Comparison of ENCODE assay signal across 8 mouse cellular contexts in the genomic region with DNA sequence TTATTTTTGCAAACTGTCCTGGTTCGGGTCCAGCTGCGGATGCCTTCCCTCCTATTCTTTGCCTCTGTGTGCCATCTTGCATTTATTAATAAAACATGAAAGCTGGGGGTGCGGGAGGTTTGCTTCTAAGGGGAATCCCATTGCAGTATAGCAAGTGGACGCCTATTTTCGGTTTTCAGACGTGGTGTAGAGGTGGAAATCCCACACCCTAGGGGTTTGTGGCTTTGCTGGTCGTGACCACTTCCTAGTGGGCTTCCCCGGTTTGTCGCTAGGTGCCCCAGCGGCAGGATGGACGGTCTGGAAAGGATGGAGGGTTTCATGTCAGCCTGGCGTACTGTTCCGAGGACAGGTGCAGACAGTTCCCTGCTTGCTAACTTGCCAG. TPM values are rescaled to one million over a fixed set of nuclear protein-coding genes. Genes with fewer than 3 reads are reported as not detected.
DNase-seq lines count a peak whose midpoint lies in the region; ATAC-seq and TF ChIP-seq lines count a peak whose summit lies in the region.

No protein-coding gene starts in this region.

- WGBS in kidney, embryonic 16.5 days: 1% methylated on average over 13 of the region's 13 CpGs
- WGBS in hindbrain, embryonic 15.5 days: 0% methylated on average over 13 of the region's 13 CpGs
- under 1% methylated on average over 13 of the region's 13 CpGs for WGBS in midbrain, embryonic 10.5 days
- WGBS in thymus, adult 2 months: 2% methylated on average over 13 of the region's 13 CpGs

- H3K4me1 ChIP-seq in kidney, embryonic 16.5 days (ENCODE audit: insufficient read depth, low read length): peaks cover 3% of the 10 kb centered on the region
- H3K4me1 ChIP-seq in ES-E14 (ENCODE audit: control insufficient read depth in 2 of 2, insufficient read depth in 2 of 2, low read length in 2 of 2, poor library complexity in 1 of 2): peaks cover 2 to 3% of the 10 kb centered on the region in 2 experiments; a peak in 2 of 4 replicates
- peaks cover 26% of the 10 kb centered on the region for H3K4me1 ChIP-seq in hindbrain, embryonic 15.5 days (replicated peaks)
- peaks cover 29% of the 10 kb centered on the region for H3K4me1 ChIP-seq in midbrain, embryonic 10.5 days
- H3K4me1 ChIP-seq in thymus, adult 2 months (replicated peaks; ENCODE audit: control insufficient read depth, insufficient read depth, low read length): peaks cover 8% of the 10 kb centered on the region

- H3K27ac ChIP-seq in kidney, embryonic 16.5 days (ENCODE audit: low read length): no peak overlapping the region
- H3K27ac ChIP-seq in ES-E14 (ENCODE audit: insufficient read depth, low read depth, low read length, poor library complexity, severe bottlenecking): no peak overlapping the region
- H3K27ac ChIP-seq in hindbrain, embryonic 15.5 days (replicated peaks): peak overlapping the region; percentile 90
- H3K27ac ChIP-seq in midbrain, embryonic 10.5 days (replicated peaks): peak overlapping the region; percentile 90
- H3K27ac ChIP-seq in thymus, adult 2 months (ENCODE audit: control insufficient read depth, insufficient read depth, low read length): no peak overlapping the region

- in situ Hi-C loops in ES-E14 (cut with MboI; ENCODE audit: low sequenced_read_pairs in 2 of 2, unreplicated experiment in 2 of 2): no loop called here

- H3K9me3 ChIP-seq in kidney, embryonic 16.5 days (ENCODE audit: low read length): no peaks in the 10 kb centered on the region
- H3K9me3 ChIP-seq in ES-E14 (ENCODE audit: control insufficient read depth, insufficient read depth, low read depth, low read length): no peaks in the 10 kb centered on the region
- no peaks in the 10 kb centered on the region for H3K9me3 ChIP-seq in hindbrain, embryonic 15.5 days
- H3K9me3 ChIP-seq in midbrain, embryonic 10.5 days (replicated peaks): no peaks in the 10 kb centered on the region

- DNase-seq in kidney, adult 11 months: no peak
- DNase-seq in ES-E14 (ENCODE audit: low read depth, low spot score): no peak
- peak; percentile 23 for DNase-seq in embryo, embryonic 11.5 days (ENCODE audit: low read depth, low spot score)
- no peak for DNase-seq in midbrain, embryonic 10.5 days (ENCODE audit: low spot score)
- DNase-seq in thymus, adult 2 months: peak; percentile 11
- no peak for DNase-seq in c-Kit-positive CD71-positive TER-119-positive erythroid progenitor cells, embryonic 14.5 days (ENCODE audit: low spot score)

- peak overlapping the region; percentile 80; the same call in 1 of the 2 replicates for H3K9ac ChIP-seq in kidney, embryonic 16.5 days (replicated peaks; ENCODE audit: low read length)
- peak overlapping the region; percentile 67 for H3K9ac ChIP-seq in ES-E14 (ENCODE audit: insufficient read depth, low read depth, low read length, poor library complexity, severe bottlenecking)
- H3K9ac ChIP-seq in hindbrain, embryonic 15.5 days: peak overlapping the region; percentile 85

- H3K4me3 ChIP-seq in kidney, embryonic 16.5 days (ENCODE audit: low read length): peak overlapping the region; percentile 76
- peak overlapping the region; percentile 85 to 90 for H3K4me3 ChIP-seq in ES-E14 (ENCODE audit: insufficient read depth in 1 of 2, low read depth in 1 of 2, low read length in 2 of 2, poor library complexity in 1 of 2, severe bottlenecking in 1 of 2)
- peak overlapping the region; percentile 87 for H3K4me3 ChIP-seq in hindbrain, embryonic 15.5 days
- peak overlapping the region; percentile 83 for H3K4me3 ChIP-seq in midbrain, embryonic 10.5 days
- peak overlapping the region; percentile 43 for H3K4me3 ChIP-seq in thymus, adult 2 months (ENCODE audit: control insufficient read depth, insufficient read depth, low read length)

- ATAC-seq in kidney, embryonic 16.5 days (ENCODE audit: low FRiP score, low TSS enrichment): 0 out of 2 replicates have a peak, but pooled peaks have one; percentile 25
- ATAC-seq in hindbrain, embryonic 15.5 days (ENCODE audit: low FRiP score, low read depth): peak; percentile 31; the same call in 1 of the 2 replicates

- peak overlapping the region; percentile 94 for H3K4me2 ChIP-seq in kidney, embryonic 16.5 days (replicated peaks; ENCODE audit: low read depth, low read length)
- peak overlapping the region; percentile 84 for H3K4me2 ChIP-seq in hindbrain, embryonic 15.5 days

- TF ChIP-seq POLR2A in thymus, adult 2 months (IDR thresholded peaks at IDR 0.05; ENCODE audit: control insufficient read depth, extremely low read depth, insufficient read depth, low read length, poor library complexity): no peak

- no peaks in the 10 kb centered on the region for H3K36me3 ChIP-seq in kidney, embryonic 16.5 days (ENCODE audit: insufficient read depth, low read length)
- no peaks in the 10 kb centered on the region for H3K36me3 ChIP-seq in ES-E14 (ENCODE audit: control insufficient read depth, insufficient read depth, low read length, poor library complexity, severe bottlenecking)
- no peaks in the 10 kb centered on the region for H3K36me3 ChIP-seq in hindbrain, embryonic 15.5 days
- no peaks in the 10 kb centered on the region for H3K36me3 ChIP-seq in midbrain, embryonic 10.5 days
- H3K36me3 ChIP-seq in thymus, adult 2 months (ENCODE audit: control insufficient read depth, insufficient read depth, low read length): no peaks in the 10 kb centered on the region

- H3K27me3 ChIP-seq in kidney, embryonic 16.5 days (ENCODE audit: insufficient read depth, low read length): peaks cover 83% of the 10 kb centered on the region
- 0 out of 2 replicates have a peak, but pooled peaks cover 2% of the 10 kb centered on the region for H3K27me3 ChIP-seq in hindbrain, embryonic 15.5 days
- H3K27me3 ChIP-seq in midbrain, embryonic 10.5 days (ENCODE audit: low read depth, poor library complexity, severe bottlenecking): peaks cover 73% of the 10 kb centered on the region
- peaks cover 16% of the 10 kb centered on the region for H3K27me3 ChIP-seq in thymus, adult 2 months (ENCODE audit: control insufficient read depth, insufficient read depth, low read length)

- no peak for TF ChIP-seq CTCF in thymus, adult 2 months (IDR thresholded peaks at IDR 0.05; ENCODE audit: borderline replicate concordance, control insufficient read depth, extremely low read depth, insufficient read depth, low read length, poor library complexity)

TF ChIP-seq in ES-E14, 5 proteins besides CTCF, POLR2A, EP300 and RAD21:
- no peak for TF ChIP-seq HCFC1 (IDR thresholded peaks at IDR 0.05; ENCODE audit: borderline replicate concordance, insufficient read depth, low read length)
- no peak for TF ChIP-seq CHD2 (IDR thresholded peaks at IDR 0.05; ENCODE audit: low read depth, low read length)
- TF ChIP-seq ZC3H11A (IDR thresholded peaks at IDR 0.05; ENCODE audit: borderline replicate concordance, low read depth, low read length): no peak
- TF ChIP-seq MAFK (IDR thresholded peaks at IDR 0.05; ENCODE audit: insufficient read depth, low read depth, low read length): no peak
- TF ChIP-seq ZNF384 (IDR thresholded peaks at IDR 0.05; ENCODE audit: low read depth, low read length): no peak

RNA-seq across cellular contexts. Expression of gene Tmem266, which starts 0.5 kb away (rescaled TPM):
- polyA plus RNA-seq in kidney, embryonic 16.5 days (2015; fragmentation: Nextera tagmentation; extraction: Ambion mirVana): 0.32 and 0.47 TPM in 2 replicates
- 0.58 and 0.85 TPM in 2 replicates for total RNA-seq in ES-E14 (2012; rRNA removed)
- 4.5 and 5.3 TPM in 2 replicates for polyA plus RNA-seq in hindbrain, embryonic 15.5 days (2015; fragmentation: Nextera tagmentation; extraction: Ambion mirVana)
- 0.31 and 0.62 TPM in 2 replicates for polyA plus RNA-seq in midbrain, embryonic 10.5 days (2016; fragmentation: Nextera tagmentation; extraction: Ambion mirVana)
- 0.56 and 1.00 TPM in 2 replicates for polyA plus RNA-seq in thymus, adult 2 months (2012; rRNA removed)

RNA-seq across cellular contexts. Expression of gene Nrg4, which starts 0.6 kb away (rescaled TPM):
- 0.71 and 0.95 TPM in 2 replicates for polyA plus RNA-seq in kidney, embryonic 16.5 days (2015; fragmentation: Nextera tagmentation; extraction: Ambion mirVana)
- total RNA-seq in ES-E14 (2012; rRNA removed): 5.8 and 7.0 TPM in 2 replicates
- polyA plus RNA-seq in hindbrain, embryonic 15.5 days (2015; fragmentation: Nextera tagmentation; extraction: Ambion mirVana): 1.2 and 1.7 TPM in 2 replicates
- 0.87 and 1.0 TPM in 2 replicates for polyA plus RNA-seq in midbrain, embryonic 10.5 days (2016; fragmentation: Nextera tagmentation; extraction: Ambion mirVana)
- 6.3 and 7.3 TPM in 2 replicates for polyA plus RNA-seq in thymus, adult 2 months (2012; rRNA removed)

Comparison
In these comparisons a context has a peak if more than half of its experiments do, and no peak if none do; other contexts are left out.
1. H3K27ac ChIP-seq: peak in hindbrain, embryonic 15.5 days (single experiment) and midbrain, embryonic 10.5 days (single experiment); none in kidney, embryonic 16.5 days (single experiment), ES-E14 (single experiment) and thymus, adult 2 months (single experiment).
2. DNase-seq: peak in embryo, embryonic 11.5 days (single experiment) and thymus, adult 2 months (single experiment); none in kidney, adult 11 months (single experiment), ES-E14 (single experiment), midbrain, embryonic 10.5 days (single experiment) and c-Kit-positive CD71-positive TER-119-positive erythroid progenitor cells, embryonic 14.5 days (single experiment).
3. Peak in every context shown above with its lines, with median percentiles within 50 percentile points of each other: H3K4me3 ChIP-seq and H3K9ac ChIP-seq.